Mouse (Mus musculus) thymus, adult 2 months (tissue): ENCODE measurements around the gene Tec. TPM values are rescaled to one million over a fixed set of nuclear protein-coding genes. Genes with fewer than 3 reads are reported as not detected.

Experiments
- DNase-seq: peaks from one replicate; pipeline ENCODE4 v3.0.0; 2021
- H3K27ac ChIP-seq: fragments of 200-500 bp; 2 replicates; pipeline ENCODE4 v1.5.1; 2012; ENCODE audit warnings: low read length, control low read depth; ENCODE audit not compliant: control insufficient read depth, insufficient read depth
- H3K27me3 ChIP-seq: fragments of 200-500 bp; 2 replicates; pipeline ENCODE4 v1.6.1; 2012; ENCODE audit warnings: mild to moderate bottlenecking, low read length, moderate library complexity, mixed read lengths; ENCODE audit not compliant: control insufficient read depth, insufficient read depth
- H3K36me3 ChIP-seq: fragments of 200-500 bp; 2 replicates; pipeline ENCODE4 v1.6.1; 2012; ENCODE audit warnings: mild to moderate bottlenecking, low read length, moderate library complexity; ENCODE audit not compliant: control insufficient read depth, insufficient read depth
- H3K4me1 ChIP-seq: fragments of 200-500 bp; replicated peaks from 2 replicates; pipeline ENCODE4 v1.6.1; 2012; ENCODE audit warnings: low read length; ENCODE audit not compliant: control insufficient read depth, insufficient read depth
- H3K4me3 ChIP-seq: fragments of 200-500 bp; 2 replicates; pipeline ENCODE4 v1.5.1; 2012; ENCODE audit warnings: mild to moderate bottlenecking, low read length, control low read depth, moderate library complexity; ENCODE audit not compliant: control insufficient read depth, insufficient read depth
- CTCF ChIP-seq: fragments of 200-500 bp; IDR thresholded peaks from 2 replicates; pipeline ENCODE4 v1.5.1; 2012; ENCODE audit warnings: mild to moderate bottlenecking, control low read depth, low read length, moderate library complexity, borderline replicate concordance; ENCODE audit not compliant: control insufficient read depth, poor library complexity, insufficient read depth; ENCODE audit errors: extremely low read depth
- POLR2A ChIP-seq: fragments of 200-500 bp; IDR thresholded peaks from 2 replicates; pipeline ENCODE4 v1.6.1; 2012; ENCODE audit warnings: mild to moderate bottlenecking, low read length, control low read depth, moderate library complexity; ENCODE audit not compliant: control insufficient read depth, poor library complexity, insufficient read depth; ENCODE audit errors: extremely low read depth
- WGBS: fragments of 180-500 bp; shearing (Covaris S2); methylation state at CpG from one replicate; pipeline ENCODE4 v1.1.7; 2018; 5-methylcytosine and 5-hydroxymethylcytosine counted together
- polyA plus RNA-seq: library from polyadenylated mRNA; depleted of rRNA; stranded (reverse); fragments of >200 nt; gene quantifications from 2 replicates; pipeline ENCODE4 v1.2.3, GENCODE M21; 2012

The Tec gene
- polyA plus RNA-seq, 1 experiment: 18.3 TPM

DNA sequence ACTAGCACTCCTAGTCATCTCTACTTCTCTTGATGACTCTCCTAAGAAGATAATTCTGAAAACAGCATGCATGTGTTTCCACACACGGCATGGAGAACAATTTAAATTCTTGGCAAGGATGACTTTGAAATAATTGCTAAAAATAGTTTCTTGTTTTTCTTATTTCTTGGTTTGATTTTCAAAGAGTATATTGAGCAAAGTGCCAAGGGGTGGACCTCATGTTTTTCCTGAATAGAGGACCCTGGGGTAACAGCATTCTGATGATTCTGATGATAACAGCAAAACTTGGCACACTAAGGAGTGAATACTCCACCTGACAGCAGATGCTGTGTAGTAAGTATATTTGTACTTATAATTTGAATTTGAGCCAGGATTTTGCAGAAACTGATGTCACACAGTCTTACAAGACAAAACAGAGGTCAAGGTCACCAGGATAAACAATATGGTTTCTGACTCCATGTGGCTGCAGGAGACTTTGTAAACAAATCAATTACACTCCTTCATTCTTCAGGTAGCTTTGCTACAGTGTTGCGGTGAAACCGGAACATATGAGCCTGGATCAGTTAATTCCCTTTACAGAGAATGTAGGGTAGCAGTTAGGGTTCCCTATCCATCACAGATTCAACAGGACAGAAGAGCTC is 34.7 kb upstream of the Tec start:
- Histone ChIP-seq H3K4me3 (no peak overlapping the region), H3K27ac (no peak overlapping the region), H3K4me1 (no peaks in the 10 kb centered on the region), H3K27me3 (no peaks in the 10 kb centered on the region), H3K36me3 (no peaks in the 10 kb centered on the region)
- DNase-seq: no peak
- no peak for TF ChIP-seq CTCF
- TF ChIP-seq POLR2A: no peak
- 94% methylated on average over 3 of the region's 3 CpGs for WGBS

DNA sequence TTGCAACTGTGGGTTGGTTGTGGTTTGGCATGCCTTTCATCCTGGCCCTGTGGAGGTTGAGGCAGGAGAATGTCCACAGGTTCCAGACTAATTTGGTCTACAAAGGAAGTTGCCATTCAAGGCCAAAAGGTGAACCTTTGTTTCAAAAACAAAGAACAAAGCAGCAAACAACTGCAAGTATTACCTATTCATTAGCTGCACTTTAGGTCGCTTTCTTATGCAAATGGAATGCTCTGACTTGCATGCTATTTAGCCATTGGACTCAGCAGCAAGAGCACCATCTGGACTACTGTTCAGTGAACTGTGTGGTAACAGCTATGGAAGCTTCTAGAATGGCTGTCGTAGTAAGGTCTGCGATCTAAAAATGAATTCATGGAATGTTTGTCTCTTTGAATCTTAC is 34.0 kb upstream of the Tec start:
- 93% methylated on average over 3 of the region's 3 CpGs for WGBS
- no peaks in the 10 kb centered on the region for H3K36me3 ChIP-seq
- H3K4me3 ChIP-seq: no peak overlapping the region
- DNase-seq: no peak
- TF ChIP-seq POLR2A (no peak), CTCF (no peak)
- H3K27ac ChIP-seq: no peak overlapping the region
- no peaks in the 10 kb centered on the region for H3K4me1 ChIP-seq
- no peaks in the 10 kb centered on the region for H3K27me3 ChIP-seq

DNA sequence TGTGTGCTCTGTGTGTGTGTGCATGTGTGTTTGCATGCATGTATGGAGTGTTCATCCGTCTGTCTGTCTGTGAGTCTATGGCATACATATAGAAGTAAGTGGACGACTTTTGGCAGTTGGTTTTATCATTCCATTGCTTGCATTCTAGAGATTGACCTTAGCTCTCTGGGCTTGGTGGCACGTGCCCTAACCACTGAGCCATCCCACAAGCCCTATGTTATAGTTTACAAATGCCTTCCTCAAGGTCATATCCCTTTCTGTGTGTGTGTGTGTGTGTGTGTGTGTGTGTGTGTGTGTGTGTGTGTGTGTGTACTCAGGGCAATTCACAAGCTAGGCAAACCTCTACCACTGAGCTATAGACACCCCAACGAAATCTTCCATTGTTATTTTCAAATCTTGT is 33.6 kb upstream of the Tec start:
- Histone ChIP-seq H3K4me3 (no peak overlapping the region), H3K27ac (no peak overlapping the region), H3K36me3 (no peaks in the 10 kb centered on the region), H3K27me3 (no peaks in the 10 kb centered on the region), H3K4me1 (no peaks in the 10 kb centered on the region)
- 94% methylated on average over 4 of the region's 4 CpGs for WGBS
- TF ChIP-seq CTCF: no peak
- no peak for DNase-seq

DNA sequence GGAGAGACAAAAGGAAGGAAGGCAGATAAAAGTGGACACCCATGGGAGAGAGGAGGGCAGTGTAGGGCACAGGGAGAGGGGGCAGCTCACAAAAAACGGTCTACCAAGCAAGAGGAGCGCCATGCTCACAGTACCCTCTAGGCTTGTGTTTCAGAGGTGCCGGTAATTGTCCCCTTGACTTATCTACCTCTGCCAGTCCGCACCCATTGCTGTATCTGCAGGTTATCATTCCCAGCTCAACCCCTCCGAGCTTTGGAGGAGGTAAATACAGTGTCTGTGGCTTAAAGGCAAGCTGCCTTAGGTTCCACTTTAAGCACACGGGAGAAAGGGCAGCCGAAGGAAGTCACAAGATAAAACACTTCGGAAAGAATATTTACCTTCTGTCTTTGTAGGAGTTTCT is 31.0 kb upstream of the Tec start:
- 97% methylated on average over 8 of the region's 8 CpGs for WGBS
- no peak for TF ChIP-seq CTCF
- TF ChIP-seq POLR2A: no peak
- Histone ChIP-seq H3K27me3 (no peaks in the 10 kb centered on the region), H3K27ac (no peak overlapping the region), H3K4me3 (no peak overlapping the region), H3K36me3 (no peaks in the 10 kb centered on the region), H3K4me1 (no peaks in the 10 kb centered on the region)
- DNase-seq: no peak

DNA sequence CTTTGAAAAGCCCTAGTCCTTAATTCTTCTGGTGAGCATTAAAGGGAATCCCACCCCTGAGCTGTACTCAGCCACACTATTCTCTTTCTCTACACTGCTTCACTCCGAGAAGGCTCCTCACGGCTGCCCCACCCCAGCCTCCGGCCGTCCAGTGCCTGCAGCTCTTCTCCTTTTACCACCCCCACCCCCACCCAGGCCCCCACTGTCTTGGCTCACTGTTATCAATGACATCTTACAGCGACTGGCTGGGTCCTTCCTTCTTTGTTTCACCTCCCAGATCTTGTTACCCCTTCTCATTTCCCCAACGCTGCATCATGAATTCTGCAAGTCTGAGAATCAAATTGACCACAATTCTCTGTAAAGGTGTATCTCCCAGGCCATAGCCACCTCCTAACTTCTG is 29.7 kb upstream of the Tec start:
- TF ChIP-seq POLR2A (no peak), CTCF (no peak)
- no peaks in the 10 kb centered on the region for H3K27me3 ChIP-seq
- H3K4me3 ChIP-seq: no peak overlapping the region
- no peaks in the 10 kb centered on the region for H3K4me1 ChIP-seq
- no peaks in the 10 kb centered on the region for H3K36me3 ChIP-seq
- WGBS: 82% methylated on average over 6 of the region's 6 CpGs
- no peak for DNase-seq
- H3K27ac ChIP-seq: no peak overlapping the region

DNA sequence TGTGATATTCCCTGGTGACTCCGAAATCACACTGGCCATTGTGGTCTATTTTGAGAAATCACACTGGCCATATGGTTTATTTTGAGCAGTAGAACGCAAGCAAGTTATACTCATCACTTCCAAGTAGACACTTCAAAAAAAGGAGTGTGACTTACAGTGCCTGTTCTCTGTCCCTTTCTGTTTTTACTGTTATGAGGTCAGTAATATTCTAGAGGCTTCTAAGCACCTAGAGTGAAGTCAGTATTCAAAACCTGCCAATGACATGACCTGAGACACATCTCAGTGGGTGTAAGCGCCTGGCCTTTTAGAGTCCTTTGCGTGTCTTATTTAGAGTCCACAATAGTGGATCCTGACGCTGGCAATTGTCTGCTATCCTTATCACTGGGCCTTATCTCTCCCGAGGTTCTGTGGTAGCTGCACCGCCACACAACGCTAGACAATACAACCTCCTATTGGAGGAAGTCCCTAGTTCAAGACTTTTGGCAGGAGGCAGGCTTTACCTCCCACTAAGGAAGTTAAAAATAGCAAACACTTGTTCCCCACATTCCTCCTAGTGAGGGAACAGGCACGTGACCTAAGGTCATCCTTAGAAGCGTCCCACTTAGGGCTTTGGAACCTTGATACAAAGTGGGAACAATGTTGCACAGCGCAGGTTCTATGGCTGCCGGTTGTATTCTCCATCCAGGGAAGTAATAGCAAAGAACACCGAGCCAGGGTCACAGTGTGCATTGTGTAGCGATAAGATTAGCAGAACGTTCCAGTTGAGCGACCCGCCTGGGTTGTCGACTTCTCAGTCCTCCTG is 28.4 kb upstream of the Tec start:
- no peaks in the 10 kb centered on the region for H3K36me3 ChIP-seq
- no peak overlapping the region for H3K4me3 ChIP-seq
- no peaks in the 10 kb centered on the region for H3K4me1 ChIP-seq
- DNase-seq: no peak
- 71% methylated on average over 18 of the region's 18 CpGs for WGBS
- no peaks in the 10 kb centered on the region for H3K27me3 ChIP-seq
- no peak for TF ChIP-seq CTCF
- no peak for TF ChIP-seq POLR2A
- no peak overlapping the region for H3K27ac ChIP-seq

DNA sequence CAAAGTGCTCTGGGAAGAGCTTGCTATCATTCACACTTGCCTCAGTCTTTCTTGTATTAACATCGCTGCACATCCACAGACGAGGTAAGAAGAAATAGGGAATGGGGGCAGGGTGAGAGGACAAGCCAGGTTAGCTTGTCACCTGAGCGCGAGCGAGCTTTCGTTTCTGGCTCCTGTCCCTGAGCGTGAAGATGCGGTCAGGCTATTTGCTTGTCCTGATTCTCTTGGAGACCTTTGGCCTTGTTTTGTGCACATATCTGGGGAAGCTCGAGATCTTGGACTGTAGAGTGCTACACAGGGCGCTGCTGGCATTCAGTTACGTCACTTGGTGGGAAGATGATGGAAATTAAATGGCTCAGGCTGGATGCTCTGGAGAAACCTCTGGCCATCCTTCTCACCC is 27.0 kb upstream of the Tec start:
- TF ChIP-seq CTCF: no peak
- TF ChIP-seq POLR2A: no peak
- DNase-seq: no peak
- Histone ChIP-seq H3K4me1 (no peaks in the 10 kb centered on the region), H3K36me3 (no peaks in the 10 kb centered on the region), H3K27me3 (no peaks in the 10 kb centered on the region), H3K4me3 (no peak overlapping the region), H3K27ac (no peak overlapping the region)
- WGBS: 96% methylated on average over 11 of the region's 11 CpGs
